Mouse (Mus musculus) liver, adult 2 months (tissue): ENCODE results near the gene Bcl3. TPM values are rescaled to one million over a fixed set of nuclear protein-coding genes. Genes with fewer than 3 reads are reported as not detected.
A peak's percentile ranks its signal among the peaks of the same experiment; 100 is the strongest.

Source experiments
- DNase-seq: peaks from one replicate; pipeline ENCODE4 v3.0.0-alpha.2; 2011; ENCODE audit warnings: low read depth, low spot score; ENCODE audit errors: extremely low read depth
- H3K27ac ChIP-seq: fragments of 200-500 bp; replicated peaks from 2 replicates; pipeline ENCODE4 v1.5.1; 2012; ENCODE audit warnings: low read depth, mild to moderate bottlenecking, control low read depth, inconsistent platforms, low read length; ENCODE audit not compliant: insufficient read depth
- H3K27me3 ChIP-seq: fragments of 200-500 bp; 2 replicates; pipeline ENCODE4 v1.6.1; 2012; ENCODE audit warnings: mild to moderate bottlenecking, moderate library complexity, low read length, inconsistent platforms; ENCODE audit not compliant: control insufficient read depth, insufficient read depth
- H3K36me3 ChIP-seq: fragments of 200-500 bp; 2 replicates; pipeline ENCODE4 v1.6.1; 2012; ENCODE audit warnings: low read length, inconsistent platforms; ENCODE audit not compliant: control insufficient read depth, insufficient read depth
- H3K4me1 ChIP-seq: fragments of 200-500 bp; 2 replicates; pipeline ENCODE4 v1.6.1; 2011; ENCODE audit warnings: low read length; ENCODE audit not compliant: control insufficient read depth, insufficient read depth
- H3K4me3 ChIP-seq: fragments of 200-500 bp; 2 replicates; pipeline ENCODE4 v1.5.1; 2011; ENCODE audit warnings: low read depth, mild to moderate bottlenecking, control low read depth, low read length, moderate library complexity; ENCODE audit not compliant: insufficient read depth
- H3K79me2 ChIP-seq: fragments of 200-500 bp; 2 replicates; pipeline ENCODE4 v1.6.1; 2012; ENCODE audit warnings: inconsistent platforms, mild to moderate bottlenecking, low read length, moderate library complexity; ENCODE audit not compliant: control insufficient read depth, insufficient read depth
- H3K9ac ChIP-seq: fragments of 200-500 bp; 2 replicates; pipeline ENCODE4 v1.6.1; 2012; ENCODE audit warnings: low read depth, mild to moderate bottlenecking, control low read depth, inconsistent platforms, low read length
- CTCF ChIP-seq: fragments of 200-500 bp; IDR thresholded peaks from 2 replicates; pipeline ENCODE4 v1.5.1; 2011; ENCODE audit warnings: low read depth, low read length, control low read depth
- POLR2A ChIP-seq: fragments of 200-500 bp; IDR thresholded peaks from 2 replicates; pipeline ENCODE4 v1.6.1; 2011; ENCODE audit warnings: low read length, control low read depth; ENCODE audit not compliant: insufficient read depth; ENCODE audit errors: extremely low read depth
- WGBS: fragments of 180-500 bp; shearing (Covaris S2); methylation state at CpG from one replicate; pipeline ENCODE4 v1.1.7; 2018; 5-methylcytosine and 5-hydroxymethylcytosine counted together
- polyA plus RNA-seq: library from polyadenylated mRNA; depleted of rRNA; stranded (reverse); fragments of >200 nt; gene quantifications from 2 replicates; pipeline ENCODE4 v1.2.3, GENCODE M21; 2012; rRNA removed
- total RNA-seq: library from RNA; depleted of rRNA; stranded (reverse); fragments of >200 nt; gene quantifications from 2 replicates; pipeline ENCODE4 v1.2.3, GENCODE M21; 2014; rRNA removed

Bcl3 gene
- total RNA-seq (3.0 and 7.4 TPM in 2 replicates), polyA plus RNA-seq (72.8 and 76.8 TPM in 2 replicates)

DNA sequence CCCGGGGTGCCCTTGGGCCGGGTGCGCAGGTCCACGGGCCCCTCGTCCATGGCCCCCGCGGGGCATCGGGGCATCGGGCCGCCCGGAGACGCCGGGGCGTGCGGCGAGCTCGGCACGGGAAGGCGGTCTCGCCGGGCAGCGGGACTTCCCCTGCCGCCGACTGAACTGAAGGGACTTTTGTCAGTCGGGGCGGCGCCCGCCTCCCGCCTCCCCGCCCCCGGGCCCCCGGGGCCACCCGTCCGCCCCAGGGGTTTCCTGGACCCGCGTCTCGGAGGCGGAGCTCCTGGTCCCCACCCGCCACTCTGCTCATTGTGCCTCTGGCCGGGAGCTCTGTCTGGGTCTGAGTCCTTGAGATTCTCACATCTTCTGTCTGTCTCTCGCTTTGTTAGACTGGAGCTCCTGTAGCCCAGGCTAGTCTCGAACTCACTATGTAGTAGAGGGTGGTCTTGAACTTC lies at the start of gene Bcl3:
TSS of gene Bcl3 (minus strand) at position 167 of the 455 bp plus-strand sequence.
- H3K79me2 ChIP-seq, result peaks cover 10% of the 10 kb centered on the region; the same call in 1 of the 2 replicates
- peak within 1 kb of the TSS; percentile 99 for H3K9ac ChIP-seq
- DNase-seq, result peak; percentile 55
- H3K4me3 ChIP-seq, result peak within 1 kb of the TSS; percentile 92
- TF ChIP-seq CTCF (no peak), POLR2A (peak; percentile 69)
- WGBS, result under 1% methylated on average over 42 of the region's 42 CpGs
- peak within 1 kb of the TSS; percentile 99 for H3K27ac ChIP-seq
- peaks cover 37% of the 10 kb centered on the region for H3K4me1 ChIP-seq
- H3K27me3 ChIP-seq, result no peaks in the 10 kb centered on the region
- H3K36me3 ChIP-seq, result peaks cover 3% of the 10 kb centered on the region; the same call in 1 of the 2 replicates

DNA sequence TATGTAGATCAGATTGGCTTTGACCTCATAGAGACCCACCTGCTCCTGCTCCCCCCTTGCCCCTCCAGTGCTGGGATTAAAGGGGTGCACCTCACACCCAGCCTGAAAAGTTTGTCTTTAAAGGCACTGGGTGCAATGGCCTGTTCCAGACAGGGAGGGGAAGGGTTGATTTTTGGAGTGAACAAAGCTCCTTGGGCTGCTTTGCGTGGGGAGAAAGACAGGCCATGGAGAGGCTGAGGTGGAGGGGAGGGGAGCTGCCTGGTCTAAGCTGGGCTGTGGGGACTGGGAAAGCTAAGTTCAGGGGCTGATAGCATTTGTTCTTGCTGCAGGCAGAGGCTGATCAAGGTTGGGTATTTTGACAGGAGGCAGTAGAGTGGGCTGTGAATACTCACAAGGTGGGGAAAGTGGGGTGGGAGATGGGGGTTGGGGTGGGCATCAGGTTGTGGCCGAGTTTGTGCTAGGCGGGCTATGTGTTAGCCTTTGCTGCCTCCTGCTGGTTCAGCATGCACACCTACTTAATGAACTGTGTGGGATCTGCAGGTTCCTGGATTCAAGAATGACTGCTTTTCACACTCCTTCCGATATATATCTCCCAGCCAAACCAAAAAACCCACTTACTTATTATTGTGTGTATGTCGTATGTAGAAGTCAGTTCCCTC lies 49.5 kb upstream of the Bcl3 start:
- 49% methylated on average over 5 of the region's 5 CpGs for WGBS
- DNase-seq, result peak; percentile 35
- no peak overlapping the region for H3K4me3 ChIP-seq

DNA sequence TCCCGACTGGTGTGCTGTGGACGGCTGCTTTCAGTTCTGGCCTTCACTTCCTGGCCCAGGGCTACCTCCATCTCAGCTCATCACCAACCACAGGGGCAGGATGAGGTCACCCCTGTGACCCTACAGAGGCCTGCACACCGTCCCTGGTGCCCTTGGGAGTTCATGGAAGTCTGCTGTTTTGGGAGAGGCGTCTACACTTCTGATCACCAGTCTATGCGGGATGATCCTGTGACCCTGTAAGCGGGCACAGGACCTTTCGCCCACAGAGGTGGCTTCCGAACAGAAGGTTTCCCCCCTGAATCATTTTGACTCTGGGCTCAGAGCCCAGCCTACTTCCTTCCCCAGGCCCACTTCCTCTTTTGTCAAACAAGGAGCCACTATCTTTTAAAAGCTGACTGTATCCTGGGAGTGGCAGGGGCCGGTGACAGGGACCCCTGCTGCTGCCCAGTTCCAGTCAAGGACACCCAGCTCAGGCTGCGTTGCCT lies 48.6 kb upstream of the Bcl3 start:
- TF ChIP-seq CTCF, result no peak
- H3K27ac ChIP-seq, result peak overlapping the region; percentile 31; the same call in 1 of the 2 replicates
- H3K36me3 ChIP-seq, result no peaks in the 10 kb centered on the region
- WGBS, result 56% methylated on average over 10 of the region's 10 CpGs
- H3K27me3 ChIP-seq, result no peaks in the 10 kb centered on the region
- no peaks in the 10 kb centered on the region for H3K79me2 ChIP-seq
- no peak overlapping the region for H3K4me3 ChIP-seq
- peaks cover 13% of the 10 kb centered on the region for H3K4me1 ChIP-seq
- no peak overlapping the region for H3K9ac ChIP-seq
- DNase-seq, result peak; percentile 18

More for the DNA sequence above, 49.5 kb upstream of the Bcl3 start:
- H3K4me1 ChIP-seq, result peaks cover 8% of the 10 kb centered on the region
- no peaks in the 10 kb centered on the region for H3K36me3 ChIP-seq
- H3K27ac ChIP-seq, result no peak overlapping the region
- H3K27me3 ChIP-seq, result no peaks in the 10 kb centered on the region
- no peak for TF ChIP-seq POLR2A
- TF ChIP-seq CTCF, result peak; percentile 88
- no peak overlapping the region for H3K9ac ChIP-seq
- H3K79me2 ChIP-seq, result no peaks in the 10 kb centered on the region

DNA sequence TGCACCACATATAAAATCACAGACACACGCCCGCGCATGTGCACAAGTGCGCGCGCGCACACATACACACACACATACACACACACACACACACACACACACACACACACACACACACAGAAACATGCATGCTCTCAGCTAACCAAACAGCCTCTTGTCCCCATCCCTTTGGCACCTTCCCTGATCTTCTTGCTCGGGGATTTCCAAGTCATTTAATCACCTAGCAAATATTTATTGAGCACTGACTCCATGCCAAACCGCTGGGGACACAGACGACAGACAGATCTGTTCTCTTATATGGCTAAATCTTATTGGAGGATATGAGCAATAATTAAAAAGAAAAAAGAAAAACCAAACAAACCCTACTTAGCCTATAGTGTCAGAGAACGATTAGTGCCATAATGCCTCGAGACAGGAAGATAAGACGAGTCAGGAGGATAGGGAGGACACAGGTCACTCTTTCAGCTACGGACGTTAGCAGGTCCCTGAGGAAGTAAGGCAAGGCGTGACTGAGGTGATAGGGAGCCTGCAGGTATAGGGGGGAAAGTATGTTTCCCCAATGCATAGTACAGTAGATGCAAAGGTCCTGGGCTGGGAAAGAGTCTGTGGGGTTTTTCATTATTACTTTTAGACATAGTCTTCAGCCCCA lies 45.3 kb upstream of the Bcl3 start:
- no peak for TF ChIP-seq POLR2A
- no peak for TF ChIP-seq CTCF
- peak; percentile 95 for DNase-seq
- no peak overlapping the region for H3K4me3 ChIP-seq
- 14% methylated on average over 16 of the region's 16 CpGs for WGBS
- H3K9ac ChIP-seq, result no peak overlapping the region; the same call in 1 of the 2 replicates
- peaks cover 28% of the 10 kb centered on the region for H3K4me1 ChIP-seq
- no peaks in the 10 kb centered on the region for H3K79me2 ChIP-seq
- no peaks in the 10 kb centered on the region for H3K27me3 ChIP-seq
- no peaks in the 10 kb centered on the region for H3K36me3 ChIP-seq
- H3K27ac ChIP-seq, result peak overlapping the region; percentile 42

DNA sequence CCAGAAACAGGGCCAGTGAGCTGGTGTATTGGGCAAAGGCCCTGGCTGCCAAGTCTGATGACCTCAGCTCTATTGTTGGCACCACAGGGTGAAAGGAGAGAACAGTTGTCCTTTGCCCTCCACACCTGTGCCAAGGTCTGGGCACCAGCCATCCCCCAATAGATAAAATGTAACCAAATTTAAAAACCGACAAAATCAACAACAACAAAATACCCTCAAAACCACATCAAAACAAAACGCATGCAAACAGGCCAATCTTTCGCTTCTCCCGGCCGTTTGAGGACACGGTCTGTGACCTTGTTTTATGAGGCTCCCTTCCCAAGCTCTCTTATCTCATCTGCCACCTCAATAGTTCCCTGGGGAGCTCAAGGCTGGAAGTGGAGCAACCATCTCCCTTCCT lies 43.9 kb upstream of the Bcl3 start:
- Histone ChIP-seq H3K27ac (peak overlapping the region; percentile 98), H3K36me3 (no peaks in the 10 kb centered on the region), H3K4me1 (peaks cover 28% of the 10 kb centered on the region), H3K27me3 (no peaks in the 10 kb centered on the region), H3K9ac (no peak overlapping the region; the same call in 1 of the 2 replicates), H3K79me2 (no peaks in the 10 kb centered on the region), H3K4me3 (no peak overlapping the region)
- DNase-seq, result peak; percentile 95
- TF ChIP-seq CTCF (no peak), POLR2A (no peak)
- WGBS, result 14% methylated on average over 6 of the region's 6 CpGs
